Mouse (Mus musculus) lung, postnatal 0 days (tissue): ENCODE measurements around the gene Dusp1.

ENCODE experiments used
- CTCF ChIP-seq: IDR thresholded peaks from 2 replicates; pipeline ENCODE4 v1.5.1; 2016; ENCODE audit warnings: antibody characterized with exemption, mild to moderate bottlenecking
- EP300 ChIP-seq: IDR thresholded peaks from 2 replicates; pipeline ENCODE4 v1.6.1; 2016; ENCODE audit warnings: antibody characterized with exemption, mild to moderate bottlenecking, control low read depth

- TF ChIP-seq EP300 = no peak
- TF ChIP-seq CTCF = no peak
Measured at GRCm38 (mm10) chr17:26596168-26596658, 34.3 kb upstream of the Dusp1 start.
